Mouse (Mus musculus): Measurements from ENCODE around the gene Fmnl1.

The Fmnl1 gene

GRCm38 (mm10) chr11:103161449-103161848 is 9.5 kb upstream of the Fmnl1 start:
- no peak for DNase-seq

GRCm38 (mm10) chr11:103162132-103162531 is 8.8 kb upstream of the Fmnl1 start:
- DNase-seq = no peak

- peak; percentile 63 for DNase-seq
These were observed 6.5 kb upstream of the Fmnl1 start for GRCm38 (mm10) chr11:103164391-103164790.

- peak; percentile 90 for DNase-seq
These were observed 2.1 kb upstream of the Fmnl1 start for GRCm38 (mm10) chr11:103168690-103169390.

GRCm38 (mm10) chr11:103169664-103170063 is 1.2 kb upstream of the Fmnl1 start:
- DNase-seq = no peak

GRCm38 (mm10) chr11:103170111-103170493 is 805 bp upstream of the Fmnl1 start:
- DNase-seq = no peak

- no peak for DNase-seq
These were observed 346 bp downstream of the Fmnl1 start for GRCm38 (mm10) chr11:103171286-103171620.

- peak; percentile 27 for DNase-seq
These were observed 940 bp downstream of the Fmnl1 start for GRCm38 (mm10) chr11:103171703-103172391.

- DNase-seq = no peak
These were observed 1.6 kb downstream of the Fmnl1 start for GRCm38 (mm10) chr11:103172392-103173040.

GRCm38 (mm10) chr11:103173041-103173770 is 2.3 kb downstream of the Fmnl1 start:
- DNase-seq = peak; percentile 32

- no peak for DNase-seq
These were observed 3.0 kb downstream of the Fmnl1 start for GRCm38 (mm10) chr11:103173771-103174344.

- no peak for DNase-seq
These were observed 3.5 kb downstream of the Fmnl1 start for GRCm38 (mm10) chr11:103174411-103174832.

- DNase-seq = peak; percentile 83
These were observed 4.0 kb downstream of the Fmnl1 start for GRCm38 (mm10) chr11:103174891-103175391.

GRCm38 (mm10) chr11:103175688-103176442 is 5.0 kb downstream of the Fmnl1 start:
- no peak for DNase-seq

- no peak for DNase-seq
These were observed 5.6 kb downstream of the Fmnl1 start for GRCm38 (mm10) chr11:103176510-103176909.

GRCm38 (mm10) chr11:103177216-103177615 is 6.3 kb downstream of the Fmnl1 start:
- DNase-seq = no peak

GRCm38 (mm10) chr11:103177815-103178485 is 7.0 kb downstream of the Fmnl1 start:
- peak; percentile 67 for DNase-seq

- no peak for DNase-seq
These were observed 7.8 kb downstream of the Fmnl1 start for GRCm38 (mm10) chr11:103178748-103179147.

GRCm38 (mm10) chr11:103180426-103180825 is 9.5 kb downstream of the Fmnl1 start:
- no peak for DNase-seq

- no peak for DNase-seq
These were observed 10.4 kb downstream of the Fmnl1 start for GRCm38 (mm10) chr11:103181349-103181748.

GRCm38 (mm10) chr11:103181911-103182310 is 11.0 kb downstream of the Fmnl1 start:
- no peak for DNase-seq
